Mouse (Mus musculus) forebrain, embryonic 16.5 days (tissue): ENCODE data around the gene Vgll4. TPM values are rescaled to one million over a fixed set of nuclear protein-coding genes. Genes with fewer than 3 reads are reported as not detected.

Source experiments
- ATAC-seq: fragments of 200-750 bp; cut with Nextera tagmentation; 2 replicates; pipeline ENCODE4 v1.8.0; 2017; ENCODE audit warnings: mild to moderate bottlenecking, moderate library complexity
- H3K27ac ChIP-seq: fragments of 300-500 bp; sonication (generic); 2 replicates; pipeline ENCODE4 v1.5.1; 2014; ENCODE audit warnings: low read length, control low read depth
- H3K27me3 ChIP-seq: fragments of 300-500 bp; sonication (generic); replicated peaks from 2 replicates; pipeline ENCODE4 v1.6.1; 2014; ENCODE audit warnings: low read length; ENCODE audit not compliant: control insufficient read depth, insufficient read depth
- H3K36me3 ChIP-seq: fragments of 300-500 bp; sonication (generic); 2 replicates; pipeline ENCODE4 v1.6.1; 2014; ENCODE audit not compliant: control insufficient read depth, insufficient read depth
- H3K4me1 ChIP-seq: fragments of 300-500 bp; sonication (generic); replicated peaks from 2 replicates; pipeline ENCODE4 v1.6.1; 2014; ENCODE audit warnings: low read length; ENCODE audit not compliant: control insufficient read depth, insufficient read depth
- H3K4me2 ChIP-seq: fragments of 300-500 bp; sonication (generic); 2 replicates; pipeline ENCODE4 v1.6.1; 2014; ENCODE audit warnings: mild to moderate bottlenecking, low read length, control low read depth
- H3K4me3 ChIP-seq: fragments of 300-500 bp; sonication (generic); replicated peaks from 2 replicates; pipeline ENCODE4 v1.5.1; 2014; ENCODE audit warnings: mild to moderate bottlenecking, low read length, control low read depth
- H3K9ac ChIP-seq: fragments of 300-500 bp; sonication (generic); replicated peaks from 2 replicates; pipeline ENCODE4 v1.6.1; 2014; ENCODE audit warnings: low read depth, low read length, control low read depth
- H3K9me3 ChIP-seq: fragments of 300-500 bp; sonication (generic); 2 replicates; pipeline ENCODE4 v1.6.1; 2016; ENCODE audit warnings: low read length; ENCODE audit not compliant: control insufficient read depth
- WGBS: fragments of 180-500 bp; shearing (Covaris S2); extraction: QIAGEN DNeasy Blood & Tissue Kit; methylation state at CpG from one replicate; pipeline ENCODE4 v1.1.7; 2014; 5-methylcytosine and 5-hydroxymethylcytosine counted together
- polyA plus RNA-seq: library from polyadenylated mRNA; unstranded; fragments of >200 nt; fragmentation: Nextera tagmentation; extraction: Ambion mirVana; gene quantifications from 2 replicates; pipeline ENCODE4 v1.2.1, GENCODE M21; 2015

Gene Vgll4
- polyA plus RNA-seq, 1 experiment from 2014 or later, result 74.3 TPM

DNA sequence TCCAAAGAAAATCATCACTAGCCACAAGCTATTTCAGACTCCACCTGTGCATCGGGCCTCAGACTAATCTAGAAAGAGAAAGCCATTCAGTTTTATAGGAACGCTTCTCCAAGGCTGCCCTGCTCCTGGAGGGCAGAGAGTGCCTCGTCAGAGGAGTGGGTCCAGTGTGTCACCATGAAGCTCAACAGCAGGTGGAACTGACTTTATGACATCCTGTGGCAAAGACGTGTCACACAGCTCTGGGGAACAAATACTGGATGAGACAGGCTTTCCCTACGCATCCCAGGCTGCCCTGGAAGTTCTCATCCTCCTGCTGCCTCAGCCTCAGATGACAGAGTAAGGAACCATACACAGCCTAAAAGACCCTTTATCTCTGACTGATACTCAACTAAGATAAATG lies 63.6 kb downstream of the Vgll4 start:
- H3K4me2 ChIP-seq, result no peak overlapping the region
- no peak overlapping the region for H3K9ac ChIP-seq
- H3K9me3 ChIP-seq, result no peaks in the 10 kb centered on the region
- H3K36me3 ChIP-seq, result no peaks in the 10 kb centered on the region
- no peak overlapping the region for H3K4me3 ChIP-seq
- H3K4me1 ChIP-seq, result peaks cover 33% of the 10 kb centered on the region
- ATAC-seq, result no peak
- 75% methylated on average over 5 of the region's 5 CpGs for WGBS
- H3K27ac ChIP-seq, result no peak overlapping the region
- H3K27me3 ChIP-seq, result no peaks in the 10 kb centered on the region

DNA sequence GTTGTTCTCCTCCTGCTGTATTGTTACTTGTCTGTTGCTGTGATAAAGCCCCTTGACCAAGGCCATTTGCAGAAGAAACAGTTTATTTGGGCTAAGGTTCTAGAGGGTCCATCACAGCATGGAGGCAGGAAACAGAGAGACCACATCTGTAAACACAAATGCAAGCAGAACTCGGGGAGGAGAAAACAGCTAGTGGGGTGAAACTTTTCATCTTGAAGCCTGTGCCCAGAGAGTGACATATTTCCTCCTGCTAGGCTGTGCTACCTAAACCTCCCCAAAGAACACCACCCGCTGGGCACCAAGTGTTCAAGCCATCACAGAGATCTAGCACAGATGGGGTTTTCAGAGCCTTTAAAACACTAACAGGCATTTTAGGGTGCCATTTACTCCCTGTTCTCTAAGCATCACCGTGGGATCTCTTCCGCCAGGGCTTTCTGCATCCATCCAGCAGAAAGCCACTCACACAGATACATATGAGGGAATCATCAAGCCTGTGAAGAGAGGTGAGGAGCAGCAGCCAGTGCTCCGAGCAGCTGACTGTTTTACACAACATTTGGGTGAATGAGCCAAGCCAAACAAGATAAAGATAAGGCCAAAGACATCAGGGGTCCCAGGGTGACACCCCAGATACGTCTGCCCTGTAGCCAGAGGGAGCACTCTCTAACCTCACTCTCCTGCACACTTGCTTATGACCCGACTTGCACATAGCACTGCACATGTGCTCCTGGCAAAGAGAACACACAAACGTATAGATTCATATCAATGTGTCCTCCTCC lies 64.4 kb downstream of the Vgll4 start:
- Histone ChIP-seq H3K27ac (no peak overlapping the region), H3K9me3 (no peaks in the 10 kb centered on the region), H3K4me2 (no peak overlapping the region), H3K9ac (no peak overlapping the region), H3K27me3 (no peaks in the 10 kb centered on the region), H3K36me3 (no peaks in the 10 kb centered on the region), H3K4me1 (peaks cover 38% of the 10 kb centered on the region), H3K4me3 (no peak overlapping the region)
- 78% methylated on average over 8 of the region's 8 CpGs for WGBS
- ATAC-seq, result no peak

DNA sequence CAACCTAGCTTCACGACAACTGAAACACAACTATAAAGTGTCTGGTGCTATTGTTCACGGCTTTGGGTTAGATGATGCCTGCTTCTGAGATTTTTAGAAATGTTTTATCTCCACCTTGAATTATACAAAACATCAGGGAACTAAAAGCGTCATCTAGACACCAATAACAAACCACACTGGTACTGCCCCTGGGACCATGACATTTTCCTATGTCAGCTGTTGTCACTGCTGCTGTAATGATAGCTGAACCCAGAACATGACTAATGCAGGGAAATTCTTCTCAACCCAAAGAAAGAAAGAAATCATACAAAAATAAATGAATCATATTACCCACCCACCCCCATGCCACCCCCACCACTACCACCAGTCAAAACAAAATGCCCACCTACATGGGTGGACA lies 65.0 kb downstream of the Vgll4 start:
- no peak for ATAC-seq
- Histone ChIP-seq H3K9ac (no peak overlapping the region), H3K4me1 (peaks cover 44% of the 10 kb centered on the region), H3K36me3 (no peaks in the 10 kb centered on the region), H3K4me3 (no peak overlapping the region), H3K9me3 (no peaks in the 10 kb centered on the region), H3K4me2 (no peak overlapping the region), H3K27ac (no peak overlapping the region), H3K27me3 (no peaks in the 10 kb centered on the region)
- 96% methylated on average over 3 of the region's 3 CpGs for WGBS

DNA sequence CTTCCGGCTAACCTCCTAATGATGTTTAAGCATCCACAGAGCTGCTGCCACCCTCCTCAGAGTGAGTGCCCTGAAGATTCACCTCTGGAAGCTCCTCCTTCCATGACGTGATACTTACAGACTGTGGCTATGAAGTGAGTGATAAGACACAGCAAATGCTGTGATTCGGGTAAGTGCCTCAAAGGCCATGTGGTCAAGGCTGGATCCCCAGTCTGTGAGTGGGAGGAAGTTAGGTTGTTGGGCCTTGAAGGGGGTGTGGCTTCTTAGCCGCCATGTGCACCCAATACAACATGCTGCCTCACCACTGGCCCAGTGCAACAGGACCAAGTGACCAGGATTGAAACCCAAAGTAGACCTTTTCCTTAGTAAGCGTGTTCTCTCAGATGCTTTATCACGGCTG lies 65.6 kb downstream of the Vgll4 start:
- H3K36me3 ChIP-seq, result no peaks in the 10 kb centered on the region
- H3K4me1 ChIP-seq, result peaks cover 44% of the 10 kb centered on the region
- 88% methylated on average over 6 of the region's 6 CpGs for WGBS

DNA sequence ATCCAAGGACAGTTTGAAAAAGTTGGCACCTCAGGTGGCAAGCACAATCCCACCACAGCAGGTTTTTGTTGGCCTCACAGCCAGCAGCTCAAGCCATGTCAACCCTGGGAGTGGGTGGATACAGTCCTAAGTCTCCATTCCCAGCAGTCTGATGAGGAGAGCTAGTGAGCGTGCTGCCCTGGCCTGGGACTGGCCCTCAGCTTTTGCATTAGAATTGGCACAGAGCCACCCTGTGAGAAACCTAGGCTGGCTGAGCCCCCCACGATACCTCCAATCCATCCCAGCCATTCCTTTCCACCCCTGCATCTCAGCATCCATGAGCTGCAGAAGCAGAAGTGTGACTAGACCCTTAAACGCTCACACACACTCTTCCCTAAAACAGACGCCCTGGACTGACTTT lies 67.9 kb downstream of the Vgll4 start:
- peak; percentile 35; the same call in 1 of the 2 replicates for ATAC-seq
- 24% methylated on average over 4 of the region's 4 CpGs for WGBS
- H3K9me3 ChIP-seq, result no peaks in the 10 kb centered on the region
- H3K27me3 ChIP-seq, result no peaks in the 10 kb centered on the region
- H3K9ac ChIP-seq, result no peak overlapping the region
- H3K36me3 ChIP-seq, result no peaks in the 10 kb centered on the region
- no peak overlapping the region for H3K4me3 ChIP-seq
- no peak overlapping the region; the same call in 1 of the 2 replicates for H3K27ac ChIP-seq
- no peak overlapping the region for H3K4me2 ChIP-seq
- H3K4me1 ChIP-seq, result peaks cover 38% of the 10 kb centered on the region

More for the DNA sequence above, 65.6 kb downstream of the Vgll4 start:
- no peak overlapping the region for H3K4me3 ChIP-seq
- no peak for ATAC-seq
- H3K27ac ChIP-seq, result no peak overlapping the region
- H3K27me3 ChIP-seq, result no peaks in the 10 kb centered on the region
- no peaks in the 10 kb centered on the region for H3K9me3 ChIP-seq
- H3K4me2 ChIP-seq, result no peak overlapping the region
- H3K9ac ChIP-seq, result no peak overlapping the region

DNA sequence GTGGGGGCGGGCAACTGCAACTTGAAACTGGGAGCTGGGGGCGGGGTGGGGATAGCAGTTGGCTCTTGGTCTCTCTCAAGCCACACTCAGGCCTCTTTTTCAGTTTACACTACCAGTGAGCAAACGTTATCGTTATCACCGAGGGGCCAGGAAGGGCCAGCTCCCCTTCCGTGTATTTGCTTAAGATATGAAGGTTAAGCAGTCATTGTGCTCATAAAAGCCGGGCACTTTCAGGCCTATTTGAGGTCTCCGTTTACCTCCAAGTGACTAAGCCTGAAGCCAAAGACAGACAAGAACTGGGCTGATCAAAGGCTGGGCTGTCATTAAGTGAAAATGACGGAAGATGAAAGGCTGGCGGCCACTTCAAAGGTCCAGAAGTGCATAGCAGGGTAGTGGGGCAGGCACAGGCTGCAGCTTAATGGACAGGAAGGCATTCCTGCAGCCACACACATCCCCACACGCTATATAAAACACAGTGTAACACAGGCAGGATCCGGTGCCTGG lies 68.4 kb downstream of the Vgll4 start:
- H3K9ac ChIP-seq, result 0 out of 2 replicates have a peak overlapping the region, but pooled peaks have one; percentile 14
- H3K36me3 ChIP-seq, result no peaks in the 10 kb centered on the region
- H3K4me1 ChIP-seq, result peaks cover 33% of the 10 kb centered on the region
- peak overlapping the region; percentile 39; the same call in 1 of the 2 replicates for H3K27ac ChIP-seq
- H3K27me3 ChIP-seq, result no peaks in the 10 kb centered on the region
- no peak overlapping the region for H3K4me3 ChIP-seq
- no peak for ATAC-seq
- 4% methylated on average over 12 of the region's 12 CpGs for WGBS
- no peaks in the 10 kb centered on the region for H3K9me3 ChIP-seq
- peak overlapping the region; percentile 24 for H3K4me2 ChIP-seq

DNA sequence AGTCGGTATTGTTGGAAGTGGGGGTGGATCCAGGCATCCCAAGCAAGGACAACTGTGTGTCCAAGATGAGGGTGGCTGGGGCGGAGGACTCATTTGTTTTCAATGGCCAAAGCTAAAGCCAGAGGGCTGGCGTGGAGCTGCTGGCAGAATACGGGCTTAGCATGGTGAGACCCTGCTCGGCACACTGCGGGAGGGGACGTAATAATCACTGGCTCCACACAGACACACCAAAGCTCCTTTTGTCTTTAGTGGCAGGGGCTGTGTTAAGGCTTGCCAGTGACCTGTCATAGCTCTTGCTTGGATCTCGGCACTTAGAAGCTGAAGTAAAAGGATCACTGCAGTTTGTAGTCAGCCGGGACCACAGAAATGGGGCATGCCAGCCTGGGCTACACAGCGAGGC lies 69.6 kb downstream of the Vgll4 start:
- Histone ChIP-seq H3K4me2 (peak overlapping the region; percentile 30), H3K4me1 (peaks cover 29% of the 10 kb centered on the region), H3K27me3 (no peaks in the 10 kb centered on the region), H3K9ac (peak overlapping the region; percentile 11; the same call in 1 of the 2 replicates), H3K4me3 (no peak overlapping the region), H3K9me3 (no peaks in the 10 kb centered on the region), H3K27ac (peak overlapping the region; percentile 21; the same call in 1 of the 2 replicates), H3K36me3 (no peaks in the 10 kb centered on the region)
- peak; percentile 74 for ATAC-seq
- 14% methylated on average over 10 of the region's 10 CpGs for WGBS

DNA sequence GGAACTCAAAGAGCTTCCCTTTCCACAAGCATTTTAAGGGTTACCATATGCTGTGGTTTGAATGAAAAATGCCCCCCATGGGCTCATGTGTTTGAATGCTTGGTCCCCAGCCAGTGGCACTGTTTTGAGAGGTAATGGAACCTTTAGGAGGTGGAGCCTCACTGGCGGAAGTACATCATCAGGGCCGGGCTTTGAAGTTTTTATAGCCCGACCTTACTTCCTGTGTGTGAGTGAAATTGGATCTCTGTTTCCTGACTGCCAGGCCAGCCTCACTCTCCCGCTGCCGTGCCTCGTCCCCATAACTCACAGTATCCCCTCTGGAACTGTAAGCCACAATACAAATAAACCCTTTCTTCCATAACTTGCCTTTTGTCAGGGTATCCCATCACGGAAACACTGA lies 70.1 kb downstream of the Vgll4 start:
- WGBS, result 34% methylated on average over 7 of the region's 7 CpGs
- Histone ChIP-seq H3K27me3 (no peaks in the 10 kb centered on the region), H3K36me3 (no peaks in the 10 kb centered on the region), H3K4me2 (peak overlapping the region; percentile 30; the same call in 1 of the 2 replicates), H3K9me3 (no peaks in the 10 kb centered on the region), H3K9ac (no peak overlapping the region; the same call in 1 of the 2 replicates), H3K4me1 (peaks cover 29% of the 10 kb centered on the region), H3K27ac (peak overlapping the region; percentile 21; the same call in 1 of the 2 replicates), H3K4me3 (no peak overlapping the region)
- ATAC-seq, result no peak

DNA sequence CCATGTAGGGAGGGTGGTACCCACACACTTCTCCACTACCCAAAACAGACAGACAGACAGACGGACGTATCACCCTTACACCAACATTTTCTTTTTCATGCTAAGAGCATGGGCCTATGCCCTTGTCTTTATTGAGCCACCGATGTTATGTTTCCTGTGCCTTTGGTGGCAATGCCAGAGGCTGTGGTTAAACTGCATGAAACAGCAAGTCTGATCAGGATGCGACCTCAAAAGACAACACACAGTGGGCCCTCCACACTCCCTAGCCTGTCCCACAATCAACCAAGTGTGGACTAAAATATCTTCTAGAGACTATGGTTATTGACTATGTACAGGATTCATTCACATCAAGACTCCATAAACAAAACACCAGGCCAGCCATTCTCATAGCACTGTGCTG lies 70.8 kb downstream of the Vgll4 start:
- Histone ChIP-seq H3K27me3 (no peaks in the 10 kb centered on the region), H3K9me3 (no peaks in the 10 kb centered on the region), H3K4me3 (no peak overlapping the region), H3K4me1 (peaks cover 30% of the 10 kb centered on the region), H3K4me2 (no peak overlapping the region), H3K27ac (no peak overlapping the region), H3K36me3 (no peaks in the 10 kb centered on the region), H3K9ac (no peak overlapping the region)
- ATAC-seq, result no peak
- 95% methylated on average over 4 of the region's 4 CpGs for WGBS
